Mouse (Mus musculus) bone marrow macrophage, adult 2 months (primary cell): ENCODE results near the gene Vps52. TPM values are rescaled to one million over a fixed set of nuclear protein-coding genes. Genes with fewer than 3 reads are reported as not detected.

Experiments
- H3K27ac ChIP-seq: 2 replicates; pipeline ENCODE4 v1.5.1; 2012; ENCODE audit warnings: low read depth, low read length; ENCODE audit not compliant: insufficient read depth
- H3K4me1 ChIP-seq: 2 replicates; pipeline ENCODE4 v1.6.1; 2012; ENCODE audit warnings: low read length; ENCODE audit not compliant: control insufficient read depth, insufficient read depth
- H3K4me3 ChIP-seq: 2 replicates; pipeline ENCODE4 v1.5.1; 2012; ENCODE audit warnings: mild to moderate bottlenecking, low read length, moderate library complexity; ENCODE audit not compliant: insufficient read depth
- CTCF ChIP-seq: IDR thresholded peaks from 2 replicates; pipeline ENCODE4 v1.5.1; 2012; ENCODE audit warnings: low read depth, mild to moderate bottlenecking, low read length, moderate library complexity
- POLR2A ChIP-seq: IDR thresholded peaks from 2 replicates; pipeline ENCODE4 v1.6.1; 2012; ENCODE audit warnings: mild to moderate bottlenecking, low read depth, low read length, borderline replicate concordance
- polyA plus RNA-seq: library from polyadenylated mRNA; stranded (reverse); fragments of >200 nt; gene quantifications from 2 replicates; pipeline ENCODE4 v1.2.4, GENCODE M21; 2012; ENCODE audit not compliant: missing spikeins, insufficient read depth, insufficient read length

Gene Vps52
- polyA plus RNA-seq, 1 experiment = 41.3 TPM

DNA sequence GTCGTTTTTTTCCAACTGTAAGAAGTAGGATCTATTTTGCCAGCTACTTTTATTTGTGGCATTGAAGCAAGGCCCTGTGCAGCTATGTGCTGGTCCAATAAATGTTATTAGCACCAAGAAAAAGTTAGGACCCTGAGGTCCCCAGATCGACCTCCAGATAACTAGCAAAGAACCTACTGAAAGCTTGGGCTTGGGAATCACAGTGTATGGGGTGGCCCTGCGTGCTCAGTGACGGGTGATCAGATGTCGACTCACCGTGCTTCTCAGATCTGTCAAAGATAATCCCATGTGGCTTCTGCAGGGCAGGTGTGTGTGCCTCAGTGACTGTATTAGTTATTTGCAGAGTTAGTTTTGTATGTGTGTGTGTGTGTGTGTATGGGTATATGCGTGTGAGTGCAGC lies 34.3 kb upstream of the Vps52 start:
- H3K4me1 ChIP-seq = peaks cover 5% of the 10 kb centered on the region
- no peak overlapping the region for H3K27ac ChIP-seq
- TF ChIP-seq POLR2A (no peak), CTCF (no peak)
- no peak overlapping the region for H3K4me3 ChIP-seq

DNA sequence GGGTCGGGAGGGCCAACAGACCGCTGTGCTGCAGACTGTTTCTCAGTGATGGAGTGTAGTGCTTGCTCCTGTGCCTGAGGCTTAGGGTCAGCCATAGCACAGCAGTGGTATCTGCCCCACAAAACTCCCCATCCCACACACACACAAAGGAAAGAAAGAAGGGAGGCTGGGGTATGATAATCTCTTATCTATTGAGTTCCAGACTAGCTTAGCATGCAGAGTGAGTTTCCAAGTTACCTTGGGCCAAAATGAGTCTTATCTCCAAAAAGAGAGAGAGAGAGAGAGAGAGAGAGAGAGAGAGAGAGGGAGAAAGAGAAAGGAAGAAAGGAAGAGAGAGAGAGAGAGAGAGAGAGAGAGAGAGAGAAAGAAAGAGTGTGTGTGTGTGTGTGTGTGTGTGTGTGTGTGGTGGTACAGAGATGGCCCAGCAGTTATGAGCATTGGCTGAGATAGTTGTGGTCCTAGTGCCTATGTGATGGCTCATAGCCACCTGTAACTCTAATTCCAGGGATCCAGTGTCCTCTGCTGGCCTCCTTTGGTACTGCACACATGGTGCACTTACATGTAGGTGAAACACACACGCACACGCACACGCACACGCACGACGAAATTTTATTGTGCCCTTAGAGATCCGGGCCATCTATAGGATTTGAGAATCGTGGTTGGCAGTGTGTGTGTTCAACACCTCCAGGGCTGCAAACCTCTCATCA lies 30.9 kb upstream of the Vps52 start:
- Histone ChIP-seq H3K4me1 (no peaks in the 10 kb centered on the region), H3K4me3 (no peak overlapping the region), H3K27ac (no peak overlapping the region)
- TF ChIP-seq POLR2A = no peak
- TF ChIP-seq CTCF = no peak

DNA sequence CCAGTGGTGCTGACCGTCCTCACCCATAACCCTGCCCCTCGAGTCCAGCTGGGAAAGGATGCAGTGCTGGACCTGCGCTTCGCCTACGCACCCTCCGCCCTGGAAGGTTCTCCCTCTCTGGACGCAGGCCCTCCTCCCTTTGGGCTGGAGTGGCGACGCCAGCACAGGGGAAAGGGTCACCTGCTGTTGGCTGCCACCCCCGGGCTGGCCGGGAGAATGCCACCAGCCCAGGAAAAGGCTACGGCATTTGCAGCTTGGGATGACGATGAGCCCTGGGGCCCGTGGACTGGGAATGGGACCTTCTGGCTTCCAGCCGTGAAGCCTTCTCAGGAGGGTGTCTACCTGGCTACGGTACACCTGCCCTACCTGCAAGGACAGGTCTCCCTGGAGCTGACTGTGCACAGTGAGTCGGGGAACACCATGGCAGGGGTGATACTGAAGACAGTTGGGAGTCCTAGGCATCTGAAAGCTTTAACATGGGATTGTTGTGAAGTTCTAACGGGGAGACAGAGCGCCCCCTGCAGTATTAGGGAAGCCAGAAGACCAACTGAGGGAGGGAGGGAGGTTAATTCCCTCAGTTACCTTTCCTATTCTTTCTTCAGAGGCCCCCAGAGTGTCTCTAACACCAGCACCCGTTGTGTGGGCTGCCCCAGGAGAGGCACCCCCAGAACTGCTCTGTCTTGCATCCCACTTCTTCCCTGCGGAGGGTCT lies 30.1 kb upstream of the Vps52 start:
- TF ChIP-seq CTCF (no peak), POLR2A (no peak)
- Histone ChIP-seq H3K27ac (no peak overlapping the region), H3K4me3 (no peak overlapping the region), H3K4me1 (no peaks in the 10 kb centered on the region)

DNA sequence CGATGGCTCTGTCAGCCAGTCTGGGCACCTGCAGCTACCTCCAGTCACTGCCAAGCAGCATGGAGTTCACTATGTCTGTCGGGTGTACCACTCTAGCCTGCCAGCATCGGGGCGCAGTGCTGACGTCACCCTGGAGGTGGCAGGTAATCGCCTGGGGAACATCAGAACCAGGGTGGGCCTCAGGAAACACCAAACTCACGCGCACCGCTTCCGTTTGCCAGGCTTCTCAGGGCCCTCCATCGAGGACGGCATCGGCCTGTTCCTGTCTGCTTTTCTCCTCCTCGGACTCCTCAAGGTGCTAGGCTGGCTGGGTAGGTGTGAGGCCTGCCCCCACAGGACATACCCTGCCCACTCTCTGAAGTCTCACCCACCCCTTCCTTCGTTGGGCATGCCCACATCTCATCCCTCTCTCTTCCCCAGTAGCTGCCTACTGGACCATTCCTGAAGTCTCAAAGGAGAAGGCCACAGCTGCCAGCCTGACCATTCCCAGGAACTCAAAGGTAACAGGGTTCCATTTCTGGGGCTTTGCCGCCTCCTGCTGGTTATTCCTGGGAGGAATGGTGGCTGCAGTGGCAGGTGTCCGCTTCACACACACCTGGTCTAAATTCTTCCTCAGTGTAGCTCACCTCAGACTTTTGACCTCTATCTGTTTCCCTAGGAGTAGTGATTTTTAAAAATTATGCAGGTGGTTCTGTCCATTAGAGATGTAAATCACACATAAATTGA lies 29.2 kb upstream of the Vps52 start:
- H3K4me1 ChIP-seq = no peaks in the 10 kb centered on the region
- no peak overlapping the region for H3K27ac ChIP-seq
- TF ChIP-seq POLR2A (no peak), CTCF (no peak)
- H3K4me3 ChIP-seq = no peak overlapping the region

DNA sequence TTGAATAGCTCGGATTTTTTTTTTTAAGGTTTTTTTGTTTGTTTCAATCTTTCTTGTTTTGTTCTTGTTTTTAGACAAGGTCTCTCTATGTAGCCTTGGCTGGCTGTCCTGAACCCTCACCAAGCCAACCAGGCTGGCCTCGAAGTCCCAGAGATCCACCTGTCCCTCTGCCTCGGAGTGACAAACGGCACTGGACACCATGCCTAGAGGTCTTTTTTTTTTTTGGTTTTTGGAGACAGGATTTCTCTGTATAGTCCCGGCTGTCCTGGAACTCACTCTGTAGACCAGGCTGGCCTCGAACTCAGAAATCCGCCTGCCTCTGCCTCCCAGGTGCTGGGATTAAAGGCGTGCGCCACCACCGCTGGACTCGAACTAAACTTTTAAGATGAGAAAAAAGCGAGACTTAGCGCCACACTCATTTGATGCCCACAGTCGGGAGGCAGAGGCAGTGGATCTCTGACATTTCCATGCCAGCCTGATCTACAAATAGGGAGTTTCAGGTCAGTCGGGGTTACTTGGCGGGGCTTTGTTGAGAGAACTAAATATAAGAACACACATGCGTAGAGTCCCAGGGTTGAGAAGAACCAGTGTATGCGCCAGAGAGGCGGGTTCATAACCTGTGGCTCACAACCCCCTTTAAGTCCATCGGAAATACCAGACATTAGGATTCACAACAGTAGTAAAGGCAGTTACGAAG lies 27.2 kb upstream of the Vps52 start:
- Histone ChIP-seq H3K4me3 (peak overlapping the region; percentile 96), H3K4me1 (peaks cover 6% of the 10 kb centered on the region), H3K27ac (no peak overlapping the region)
- TF ChIP-seq POLR2A (no peak), CTCF (no peak)

DNA sequence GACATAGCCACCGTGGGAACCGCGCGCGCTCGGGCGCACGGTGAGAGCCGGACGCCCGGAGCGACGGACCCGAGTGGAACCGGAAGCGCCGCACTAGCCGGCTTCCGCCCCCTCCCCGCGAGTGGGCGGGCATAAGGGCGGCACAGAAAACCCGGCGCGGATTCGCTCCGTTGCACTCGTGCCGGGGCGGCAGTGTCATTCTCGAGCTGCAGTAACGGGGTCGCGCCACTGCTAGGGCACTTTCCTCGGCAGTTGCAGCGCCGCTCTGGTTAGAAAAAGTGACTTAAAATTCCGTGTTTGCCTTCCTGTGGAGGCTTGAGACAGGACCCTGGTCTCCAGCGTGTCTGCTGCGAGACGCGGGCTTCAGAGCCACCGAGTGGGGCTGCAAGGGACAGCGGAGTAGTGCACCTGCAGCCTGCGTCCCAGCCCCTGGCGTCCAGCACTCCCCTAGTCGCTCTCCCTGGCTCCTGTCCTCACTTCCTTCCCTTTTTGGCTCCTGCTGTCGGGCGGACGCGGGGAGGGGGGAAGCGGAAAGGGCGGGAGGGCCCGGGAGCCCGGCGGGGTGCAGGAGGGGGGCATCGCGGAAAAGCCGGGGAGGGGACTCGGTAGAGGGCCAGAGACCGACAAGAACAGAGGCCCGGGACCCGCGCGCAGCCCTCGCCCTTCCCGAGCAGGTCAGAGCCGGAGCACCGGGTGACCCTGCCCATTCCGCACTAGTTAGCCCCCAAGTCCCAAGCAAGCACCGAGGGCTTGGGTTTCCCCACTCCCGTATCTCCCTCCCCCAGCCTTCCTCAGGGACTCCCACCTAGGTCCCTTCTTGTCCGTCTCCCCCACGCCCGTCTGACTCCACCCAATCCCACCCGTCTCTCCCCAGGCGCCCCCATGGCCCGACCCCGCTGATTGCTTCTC lies 26.0 kb upstream of the Vps52 start, which contains the start of gene Rgl2:
Rgl2 (plus strand) TSS at position 173 of the 909 bp plus-strand sequence.
- Histone ChIP-seq H3K4me1 (peaks cover 6% of the 10 kb centered on the region), H3K27ac (peak within 1 kb of the TSS; percentile 100)
- TF ChIP-seq POLR2A = no peak
- TF ChIP-seq CTCF = no peak

DNA sequence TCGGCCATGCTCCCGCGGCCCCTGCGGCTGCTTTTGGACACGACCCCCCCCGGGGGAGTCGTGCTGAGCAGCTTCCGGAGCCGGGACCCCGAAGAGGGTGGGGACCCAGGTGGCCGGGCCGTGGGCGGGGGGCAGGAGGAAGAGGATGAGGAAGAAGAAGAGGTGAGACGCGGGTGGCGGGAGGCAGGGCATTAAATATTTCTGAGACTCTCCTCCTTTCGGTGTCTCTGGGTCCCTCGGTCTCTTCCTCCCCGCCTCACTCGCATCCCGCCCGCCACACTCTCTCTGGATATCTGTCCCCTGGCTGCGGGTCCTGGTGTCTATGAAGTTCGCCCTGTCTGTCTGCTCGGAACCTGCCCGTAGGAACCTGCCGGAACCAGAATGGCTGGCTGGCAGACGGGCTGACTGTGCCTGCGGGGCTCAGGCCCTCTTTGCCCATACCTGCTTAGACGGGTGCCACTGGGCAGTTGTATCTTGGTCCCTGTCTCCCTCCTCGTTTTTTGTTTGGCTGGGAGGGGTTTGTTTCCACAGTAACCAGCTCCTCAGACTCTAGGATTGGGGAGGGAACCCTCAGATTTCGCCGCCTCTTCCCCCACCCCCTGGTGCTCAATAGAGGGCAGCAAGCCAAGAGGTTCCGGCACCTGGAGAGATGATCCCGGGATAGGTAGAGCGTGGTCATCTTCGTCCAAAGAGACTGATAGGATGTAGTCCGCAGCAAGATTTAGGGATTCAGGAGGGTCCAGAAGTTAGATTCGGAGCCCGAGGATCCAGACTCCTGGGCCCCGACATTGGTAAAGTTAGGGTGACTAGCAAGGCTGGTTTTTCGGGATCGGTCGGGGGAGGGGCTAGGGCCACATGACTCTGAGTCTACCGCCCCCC lies 25.1 kb upstream of the Vps52 start:
- no peak for TF ChIP-seq CTCF
- TF ChIP-seq POLR2A = no peak
- Histone ChIP-seq H3K4me1 (peaks cover 6% of the 10 kb centered on the region), H3K27ac (peak overlapping the region; percentile 100), H3K4me3 (peak overlapping the region; percentile 96)

More for the DNA sequence above, 26.0 kb upstream of the Vps52 start, which contains the start of gene Rgl2:
- peak within 1 kb of the TSS; percentile 96 for H3K4me3 ChIP-seq
